Mouse (Mus musculus): Measurements from ENCODE around the gene Rflnb.

The Rflnb gene

GRCm38 (mm10) chr11:75984581-75984980 is 43.0 kb downstream of the Rflnb start:
- DNase-seq = no peak

DNA sequence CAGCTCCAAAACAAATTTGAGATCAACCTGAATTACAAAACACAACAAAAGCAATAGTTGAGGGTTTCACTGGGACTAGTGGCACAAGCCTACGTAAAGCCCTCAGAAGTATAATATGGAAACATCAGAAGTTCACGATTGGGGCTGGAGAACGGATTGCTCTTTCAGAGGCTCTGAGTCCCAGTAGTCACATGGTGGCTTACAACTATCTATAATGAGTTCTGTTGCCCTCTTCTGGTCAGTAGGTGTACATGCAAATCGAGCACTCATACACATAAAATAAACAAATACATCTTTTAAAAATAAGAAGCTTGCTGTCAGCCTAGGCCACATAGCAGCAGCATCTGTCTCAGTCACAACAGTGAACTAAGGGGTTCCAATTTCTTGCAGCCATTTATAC is 44.4 kb downstream of the Rflnb start:
- DNase-seq = no peak

- DNase-seq = peak; percentile 46
These were observed 47.2 kb downstream of the Rflnb start for GRCm38 (mm10) chr11:75980413-75980812.

- DNase-seq = peak; percentile 66
These were observed 49.5 kb downstream of the Rflnb start for GRCm38 (mm10) chr11:75978051-75978450.

DNA sequence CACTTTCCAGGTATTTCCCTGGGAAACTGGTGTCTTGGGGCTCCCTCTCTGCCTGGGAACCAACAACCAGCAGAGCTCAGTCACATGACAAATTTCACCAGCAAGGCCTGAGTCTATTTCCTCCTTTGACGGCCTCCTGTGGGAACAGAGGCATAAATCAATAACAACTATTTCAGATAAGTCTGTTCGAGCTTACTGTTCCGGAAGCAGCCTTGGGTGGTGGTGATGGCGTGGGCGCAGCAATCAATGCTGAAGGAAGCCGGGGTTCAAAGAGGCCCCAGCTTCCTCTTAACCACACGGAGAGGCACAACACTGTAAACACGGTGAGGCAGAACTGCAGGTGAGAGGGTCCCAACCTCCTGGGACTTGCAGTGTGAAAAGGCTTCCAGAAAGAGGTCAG is 50.8 kb downstream of the Rflnb start:
- DNase-seq = peak; percentile 86

DNA sequence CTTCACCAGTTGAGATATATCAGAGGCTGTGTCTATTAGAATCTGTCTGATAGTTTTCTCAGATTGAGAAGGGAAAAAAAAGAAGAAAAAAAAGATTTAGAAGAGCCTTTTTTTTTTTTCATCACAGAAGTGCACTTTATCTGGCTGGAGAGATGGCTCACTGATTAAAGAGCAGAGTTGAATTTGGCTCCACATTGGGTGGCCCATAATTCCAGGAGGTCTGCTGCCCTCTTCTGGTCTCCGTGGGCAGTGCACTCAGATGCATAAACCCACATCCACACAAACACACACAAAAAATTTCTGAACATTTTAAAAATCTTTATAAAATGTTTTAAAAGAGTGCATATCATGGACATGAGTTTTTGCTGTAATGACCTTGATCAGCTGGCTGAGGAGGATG is 53.6 kb downstream of the Rflnb start:
- DNase-seq = peak; percentile 40

DNA sequence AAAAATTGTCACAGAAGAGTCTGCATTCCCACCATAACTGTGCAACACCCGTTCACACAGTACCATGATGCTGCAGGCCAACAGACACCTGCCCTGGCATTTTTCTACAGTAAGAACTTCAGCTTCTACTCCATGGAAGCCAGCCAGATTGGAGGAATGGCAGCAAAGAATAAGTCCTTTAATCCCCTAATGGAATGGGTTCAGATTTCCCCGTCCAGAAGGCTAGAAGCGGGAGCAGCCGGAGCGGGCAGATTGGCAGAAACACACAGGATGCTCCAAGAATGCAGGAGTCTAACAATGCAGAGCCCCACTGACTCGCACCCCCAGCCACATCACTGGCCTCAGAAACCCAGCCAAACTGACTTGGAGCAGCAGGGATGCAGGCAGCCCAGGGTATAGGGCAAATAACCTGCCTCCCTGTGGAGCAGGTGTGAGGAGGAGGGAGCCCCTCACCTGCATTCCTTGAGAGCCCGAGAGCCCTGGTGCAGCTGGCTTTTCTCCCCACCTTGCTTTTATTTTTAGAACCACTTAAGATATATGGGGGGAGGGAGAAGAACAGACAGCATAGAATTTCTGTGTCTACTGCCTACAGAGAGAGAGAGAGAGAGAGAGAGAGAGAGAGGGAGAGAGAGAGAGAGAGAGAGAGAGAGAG is 54.5 kb downstream of the Rflnb start:
- DNase-seq = no peak

DNA sequence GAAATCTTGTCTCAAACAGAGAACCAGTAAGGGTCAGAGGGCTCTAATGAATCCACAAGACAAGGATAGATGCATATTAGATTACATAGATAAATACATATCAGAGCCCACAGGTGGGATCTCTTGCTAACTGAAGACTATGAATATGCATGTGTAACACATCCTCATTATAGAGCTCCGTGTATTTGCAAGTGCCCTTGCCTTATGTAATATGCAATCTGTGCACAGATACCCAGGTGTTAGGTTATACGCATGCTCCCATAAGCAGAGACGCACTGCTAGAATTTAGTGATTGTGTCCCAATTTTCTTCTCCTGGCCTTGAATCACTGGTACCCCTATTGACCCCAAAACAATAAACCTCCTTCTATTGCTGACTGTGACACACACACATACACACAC is 55.4 kb downstream of the Rflnb start:
- no peak for DNase-seq

- peak; percentile 19 for DNase-seq
These were observed 57.0 kb downstream of the Rflnb start for GRCm38 (mm10) chr11:75970629-75971028.

All from thymus, postnatal 14 days (tissue).